Mouse (Mus musculus): Measurements from ENCODE around the gene 1810010H24Rik.
"Not testable (repeated sequence)": the region's sequence is repeated elsewhere in the genome, so short reads cannot be mapped to it uniquely, and the experiment has no call there.

1810010H24Rik gene

DNA sequence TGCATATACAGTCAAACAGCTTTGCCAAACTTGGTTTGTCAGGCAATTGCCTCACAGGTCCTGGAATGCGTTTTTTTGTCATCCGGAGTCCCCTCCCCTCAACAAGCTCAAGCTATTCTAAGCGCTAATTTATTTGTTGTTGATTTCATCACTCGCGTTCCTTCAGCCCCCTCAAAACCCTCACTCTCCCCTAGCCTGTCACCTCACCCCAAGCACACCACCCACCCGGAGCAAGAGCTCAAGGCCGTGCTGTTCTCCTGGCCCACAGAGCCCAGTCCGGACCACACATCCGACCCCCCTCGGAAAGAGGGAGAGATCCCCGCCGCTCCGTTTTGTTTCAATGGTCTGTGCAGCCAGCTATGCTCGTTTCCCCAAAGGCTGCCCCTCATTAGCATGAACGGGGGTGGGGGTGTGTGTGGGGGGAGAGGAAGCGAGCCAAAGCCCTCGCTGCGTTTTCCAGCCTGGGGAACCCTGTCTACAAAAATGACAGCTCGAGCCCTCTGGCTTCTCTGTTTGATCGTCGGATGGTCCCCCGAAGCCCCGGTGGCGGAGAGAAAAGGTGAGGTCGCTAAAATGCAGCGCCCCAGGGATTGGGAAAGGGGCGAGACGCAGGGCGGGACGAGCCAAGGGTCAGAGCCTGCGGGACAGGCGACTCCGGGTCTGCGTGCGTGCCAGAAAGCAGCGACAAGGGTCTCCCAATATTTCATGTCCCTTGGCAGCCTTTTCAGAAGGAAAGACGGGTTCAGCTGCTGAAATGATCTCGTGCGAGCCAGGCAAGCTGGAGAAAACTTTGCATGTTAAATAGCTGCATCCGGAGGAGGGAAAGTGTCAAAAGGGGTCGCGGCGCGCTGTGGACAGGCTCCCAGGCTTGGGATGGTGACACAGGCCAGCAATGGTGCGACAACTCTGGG lies at the start of gene 1810010H24Rik:
1810010H24Rik (plus strand) TSS at position 271 of the 911 bp plus-strand sequence.
- in situ Hi-C loops (cut with MboI, MseI), result no loop called here

DNA sequence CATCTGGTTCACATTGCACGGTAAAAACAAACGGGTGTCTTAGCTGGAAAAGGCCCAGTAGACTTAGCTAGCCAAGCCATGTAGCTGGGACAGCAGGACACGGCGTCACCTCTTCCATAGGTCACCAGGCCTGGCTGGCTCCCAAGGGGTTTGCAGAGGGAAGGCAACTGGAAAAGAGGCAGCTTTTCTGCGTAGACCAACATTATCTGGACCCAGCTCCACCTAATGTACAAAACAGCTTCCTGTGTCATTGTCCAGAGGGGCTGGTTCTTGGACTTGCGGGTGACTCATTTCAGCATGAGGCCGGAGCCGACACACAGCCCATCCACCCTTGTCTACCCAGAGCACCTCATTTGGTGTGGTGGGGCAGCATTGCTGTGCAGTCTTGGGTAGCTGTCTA lies 49.3 kb upstream of the 1810010H24Rik start:
- in situ Hi-C loops (cut with MboI, MseI), result loop anchor here in 1 of 2 experiments (5.0 kb wide), 2 partner anchors 44 to 129 kb away; no protein-coding TSS in a partner anchor

DNA sequence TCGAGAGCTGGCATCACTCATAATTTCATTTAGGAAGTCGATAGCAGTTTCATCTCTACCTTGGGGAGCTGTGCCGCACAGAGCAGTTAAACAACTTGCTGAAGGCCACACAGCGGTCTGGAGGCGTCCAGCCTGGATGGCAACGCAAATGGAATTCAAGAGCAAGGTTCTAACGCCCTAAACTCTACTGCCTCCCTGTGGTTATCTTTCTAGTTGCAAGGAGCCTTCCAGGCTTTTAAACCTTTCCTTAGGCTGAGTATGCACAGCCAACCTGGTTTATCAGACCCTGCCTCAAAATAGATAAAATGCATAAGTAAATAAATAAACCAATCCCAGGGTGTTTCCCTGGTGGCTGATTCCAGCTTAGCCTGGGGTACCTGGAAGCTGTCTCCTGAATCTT lies 45.0 kb upstream of the 1810010H24Rik start:
- in situ Hi-C loops (cut with MboI, MseI), result no loop called here

DNA sequence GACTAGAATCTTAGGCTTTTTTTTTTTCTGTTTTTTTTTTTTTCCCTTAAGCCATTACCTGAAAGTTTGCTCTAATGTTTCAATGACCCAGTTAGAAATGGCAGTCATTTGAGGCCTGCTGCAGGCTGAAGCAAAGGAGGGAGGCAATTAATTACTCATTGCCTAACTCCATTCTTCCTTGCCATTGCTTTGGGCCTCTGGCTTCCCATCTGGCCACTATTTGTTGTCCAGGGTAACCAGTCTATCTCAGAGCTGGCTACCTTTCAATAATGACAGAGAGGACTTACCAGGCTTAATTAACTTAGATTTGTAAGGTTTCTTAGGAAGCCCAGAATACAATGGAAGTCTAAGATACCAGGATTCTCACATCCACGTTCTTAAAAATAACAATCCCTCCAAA lies 43.7 kb upstream of the 1810010H24Rik start:
- in situ Hi-C loops (cut with MboI, MseI), result no loop called here

DNA sequence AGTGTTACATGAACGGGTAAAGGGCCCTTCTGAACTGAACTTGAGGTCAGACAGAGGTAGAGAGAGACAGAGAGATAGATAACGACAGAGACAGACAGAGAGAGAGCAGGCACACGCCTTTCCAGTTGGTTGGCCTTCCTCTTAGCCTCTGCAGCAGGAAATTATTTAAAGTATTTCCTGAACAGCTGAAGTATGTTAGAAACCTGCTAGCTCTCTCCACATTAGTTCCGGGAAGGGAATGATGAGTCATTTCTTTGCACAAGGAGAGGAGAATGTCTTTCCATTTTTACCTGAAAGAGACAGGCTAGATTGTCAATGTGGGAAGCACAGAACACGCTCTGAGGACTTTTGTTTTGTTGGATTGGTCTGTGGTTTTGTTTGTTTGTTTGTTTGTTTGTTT lies 43.1 kb upstream of the 1810010H24Rik start:
- in situ Hi-C loops (cut with MboI, MseI), result no loop called here

DNA sequence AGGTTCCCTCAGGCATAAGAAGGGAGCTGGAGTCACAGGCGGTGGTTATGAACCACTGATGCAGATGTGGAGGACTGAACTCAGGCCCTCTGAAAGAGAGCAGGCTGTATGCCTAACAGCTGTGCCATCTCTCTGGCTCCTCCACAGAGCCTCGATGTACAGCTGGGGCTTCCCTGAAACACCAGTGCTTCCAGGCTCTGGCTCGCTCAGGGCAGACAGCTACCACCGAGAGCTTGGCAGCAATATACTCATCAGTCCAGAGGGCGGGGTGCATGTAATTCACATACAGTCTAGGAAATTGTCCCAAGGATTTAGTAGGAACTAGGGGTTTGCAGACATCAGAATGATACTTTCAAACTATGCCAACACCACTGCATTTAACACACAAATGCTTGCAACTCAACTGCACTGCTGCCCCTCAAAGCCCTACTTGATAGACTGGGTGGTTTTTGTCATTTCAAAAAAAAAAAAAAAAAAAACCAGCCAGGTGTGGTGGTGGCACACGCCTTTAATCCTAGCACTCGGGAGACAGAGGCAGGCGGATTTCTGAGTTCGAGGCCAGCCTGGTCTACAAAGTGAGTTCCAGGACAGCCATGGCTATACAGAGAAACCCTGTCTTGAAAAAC lies 39.4 kb upstream of the 1810010H24Rik start:
- in situ Hi-C loops (cut with MboI, MseI), result not testable (repeated sequence)

DNA sequence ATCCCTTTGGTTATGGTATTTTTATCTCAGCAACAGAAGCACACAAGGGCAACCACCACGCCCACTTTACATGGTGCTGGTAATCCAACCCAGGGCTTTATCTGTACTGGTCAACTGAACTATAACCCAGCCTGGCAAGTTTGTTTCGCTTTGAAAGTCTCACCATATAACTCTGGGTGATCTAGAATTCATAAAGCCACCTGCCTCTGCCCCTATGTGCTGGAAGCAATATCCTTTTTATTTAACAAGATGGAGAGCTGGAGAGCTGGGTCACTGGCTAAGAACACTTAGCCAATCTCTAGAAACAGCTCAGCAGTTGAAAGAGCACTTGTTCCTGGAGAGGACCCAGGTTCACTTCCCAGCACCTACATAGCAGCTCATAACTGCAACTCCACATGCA lies 38.1 kb upstream of the 1810010H24Rik start:
- in situ Hi-C loops (cut with MboI, MseI), result no loop called here

DNA sequence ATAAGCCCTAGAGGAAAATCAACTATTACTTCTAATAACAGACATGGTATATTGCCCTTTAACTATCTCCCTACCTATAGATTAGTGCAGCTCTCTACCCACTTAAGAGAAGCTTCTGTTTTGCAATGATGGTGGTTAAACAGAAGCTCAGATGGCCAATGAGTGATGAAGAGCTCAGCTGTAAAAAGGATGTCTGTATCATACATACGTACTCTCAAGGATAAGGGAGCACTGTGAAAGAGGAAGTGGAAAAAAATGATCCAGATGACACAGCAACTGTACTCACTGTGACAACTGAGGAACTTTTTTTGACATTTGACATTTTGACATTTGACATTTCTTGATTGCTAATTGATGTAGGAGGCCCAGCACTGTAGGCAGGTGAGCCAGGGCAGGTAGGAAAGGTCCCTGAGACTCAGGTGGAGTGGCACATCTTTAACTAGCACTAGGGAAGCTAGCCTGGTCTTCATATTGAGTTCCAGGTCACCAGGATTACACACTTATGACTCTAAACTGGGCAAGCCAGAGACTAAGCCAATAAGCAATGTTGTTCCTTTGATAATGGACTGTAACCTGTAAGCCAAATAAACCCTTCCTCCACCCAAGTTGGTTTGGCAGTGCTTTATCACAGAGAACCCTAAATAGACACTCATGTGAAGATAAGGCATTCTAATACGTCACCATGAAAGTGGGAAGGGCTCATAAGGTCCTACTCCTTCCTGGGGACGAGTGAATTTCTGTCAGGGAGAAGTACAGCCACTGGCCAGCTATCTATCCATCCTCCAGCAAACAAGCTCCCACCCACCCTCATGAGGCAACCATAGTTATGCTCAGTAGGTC lies 31.0 kb upstream of the 1810010H24Rik start:
- in situ Hi-C loops (cut with MboI, MseI), result no loop called here

DNA sequence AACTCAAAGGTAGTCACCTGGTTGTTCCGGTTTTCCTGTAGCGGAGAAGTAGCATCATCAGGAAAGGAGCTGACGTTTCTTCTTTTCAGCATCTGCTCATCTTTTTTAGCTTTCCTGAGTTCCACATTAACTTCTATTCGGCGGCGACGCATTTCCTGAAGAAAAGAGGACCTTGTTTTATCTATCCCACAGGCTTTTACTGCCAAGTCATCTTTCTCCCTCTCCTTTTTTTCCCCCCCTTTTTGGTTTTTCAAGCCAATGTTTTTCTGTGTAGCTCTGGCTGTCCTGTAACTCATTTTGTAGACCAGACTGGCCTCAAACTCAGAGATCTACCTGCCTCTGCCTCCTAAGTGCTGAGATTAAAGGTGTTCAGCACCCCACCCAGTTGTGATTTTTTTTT lies 29.0 kb upstream of the 1810010H24Rik start:
- in situ Hi-C loops (cut with MboI, MseI), result not testable (repeated sequence)

DNA sequence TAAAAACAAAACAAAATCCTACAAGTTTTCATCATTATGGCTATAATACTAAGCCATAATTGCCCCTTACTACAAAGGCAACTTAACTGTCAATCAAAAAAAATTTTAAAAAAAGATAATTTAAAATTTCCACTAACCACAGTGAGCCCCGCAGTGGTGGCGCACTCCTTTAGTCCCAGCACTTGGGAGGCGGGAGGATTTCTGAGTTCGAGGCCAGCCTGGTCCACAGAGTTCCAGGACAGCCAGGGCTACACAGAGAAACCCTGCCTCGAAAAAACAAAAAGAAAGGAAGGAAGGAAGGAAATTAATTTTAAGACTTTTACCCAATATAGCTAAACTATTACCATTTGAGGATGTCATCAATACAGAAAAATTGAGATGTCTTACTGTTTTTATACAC lies 27.5 kb upstream of the 1810010H24Rik start:
- in situ Hi-C loops (cut with MboI, MseI), result no loop called here

DNA sequence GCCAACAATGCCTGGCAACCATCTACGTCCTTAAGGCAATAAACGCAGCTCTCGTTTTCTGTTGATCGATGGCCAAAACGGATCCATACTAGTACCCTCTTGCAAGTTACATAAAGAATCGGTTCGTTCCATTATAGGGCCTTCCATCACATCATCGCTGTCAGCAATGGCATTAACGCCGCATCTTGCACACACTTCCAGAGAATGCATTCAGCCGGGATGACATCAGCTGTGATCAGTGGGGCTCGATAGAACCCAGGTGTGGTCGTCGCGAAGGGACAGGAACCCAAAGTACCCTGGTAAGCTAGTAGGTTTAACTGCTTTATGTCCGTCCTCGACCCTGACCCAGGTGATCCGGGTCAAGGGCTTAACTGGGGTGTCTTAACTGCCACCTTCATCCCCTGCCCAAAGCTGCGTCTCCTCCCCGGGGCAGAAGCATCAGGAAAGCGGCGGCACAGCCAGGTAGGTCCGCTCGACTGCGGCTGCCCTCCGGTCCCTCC lies 26.8 kb upstream of the 1810010H24Rik start:
- in situ Hi-C loops (cut with MboI, MseI), result no loop called here

DNA sequence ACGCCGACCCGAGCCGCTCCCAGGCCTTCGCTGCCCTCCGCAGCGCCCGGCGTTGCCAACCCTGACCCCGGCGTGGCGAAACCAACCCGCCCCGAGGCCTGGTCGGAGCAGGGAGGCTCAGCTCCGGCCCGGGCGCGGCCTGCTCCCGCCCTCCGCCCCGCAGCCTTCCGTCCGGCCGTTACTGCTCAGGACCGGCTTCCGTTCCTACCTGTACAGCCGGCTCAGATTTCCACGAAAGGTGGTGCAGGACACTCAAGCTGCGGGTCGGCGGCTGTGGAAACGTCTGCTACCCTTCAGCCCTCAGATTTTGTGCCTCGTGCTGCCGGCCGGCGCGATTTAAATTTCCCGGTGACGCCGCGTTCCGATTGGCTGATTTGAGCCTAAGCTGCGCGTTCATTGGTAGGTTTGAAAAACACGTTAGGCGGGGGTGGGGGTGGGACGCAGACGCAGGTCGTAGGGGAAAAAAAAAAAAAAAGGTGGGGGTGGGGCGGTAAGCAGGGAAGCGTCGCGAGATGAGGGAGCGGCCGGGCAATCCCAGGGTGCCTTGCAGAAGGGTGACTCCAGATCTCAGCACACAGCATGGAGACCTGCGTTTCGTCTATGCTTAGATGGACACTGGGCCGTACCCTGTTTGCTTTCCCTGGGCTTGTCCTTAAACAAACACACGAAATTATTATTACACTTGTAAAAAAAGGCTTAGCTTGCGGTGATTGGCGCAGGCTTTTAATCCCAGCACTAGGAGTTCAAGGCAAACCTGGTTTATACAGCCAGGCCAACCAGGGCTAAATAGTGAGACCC lies 26.1 kb upstream of the 1810010H24Rik start, which contains the start of gene Kpna2:
Kpna2 (minus strand) TSS at position 391 of the 798 bp plus-strand sequence.
- in situ Hi-C loops (cut with MboI, MseI), result no loop called here

DNA sequence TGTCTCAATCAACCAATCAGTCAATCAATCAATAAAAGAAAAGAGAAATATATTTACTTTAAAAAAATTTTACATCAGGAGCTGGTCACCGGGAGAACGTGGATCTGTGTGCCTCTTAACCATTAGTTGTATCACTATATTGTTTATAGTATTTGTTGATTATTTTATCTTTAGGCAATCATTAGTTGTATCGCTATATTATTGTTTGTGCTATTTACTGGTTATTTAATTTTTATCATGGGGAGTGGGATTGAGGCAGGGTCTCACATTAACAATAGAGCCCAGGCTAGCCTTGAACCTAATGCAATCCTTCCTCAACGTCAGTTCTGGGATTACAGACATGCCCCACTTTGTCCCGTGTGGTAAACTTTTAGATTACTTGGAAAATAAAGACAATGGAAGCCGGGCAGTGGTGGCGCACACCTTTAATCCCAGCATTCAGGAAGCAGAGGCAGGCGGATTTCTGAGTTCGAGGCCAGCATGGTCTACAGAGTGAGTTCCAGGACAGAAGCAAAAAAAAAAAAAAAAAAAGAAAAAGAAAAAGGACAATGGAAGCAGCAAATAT lies 25.4 kb upstream of the 1810010H24Rik start:
- in situ Hi-C loops (cut with MboI, MseI), result no loop called here

DNA sequence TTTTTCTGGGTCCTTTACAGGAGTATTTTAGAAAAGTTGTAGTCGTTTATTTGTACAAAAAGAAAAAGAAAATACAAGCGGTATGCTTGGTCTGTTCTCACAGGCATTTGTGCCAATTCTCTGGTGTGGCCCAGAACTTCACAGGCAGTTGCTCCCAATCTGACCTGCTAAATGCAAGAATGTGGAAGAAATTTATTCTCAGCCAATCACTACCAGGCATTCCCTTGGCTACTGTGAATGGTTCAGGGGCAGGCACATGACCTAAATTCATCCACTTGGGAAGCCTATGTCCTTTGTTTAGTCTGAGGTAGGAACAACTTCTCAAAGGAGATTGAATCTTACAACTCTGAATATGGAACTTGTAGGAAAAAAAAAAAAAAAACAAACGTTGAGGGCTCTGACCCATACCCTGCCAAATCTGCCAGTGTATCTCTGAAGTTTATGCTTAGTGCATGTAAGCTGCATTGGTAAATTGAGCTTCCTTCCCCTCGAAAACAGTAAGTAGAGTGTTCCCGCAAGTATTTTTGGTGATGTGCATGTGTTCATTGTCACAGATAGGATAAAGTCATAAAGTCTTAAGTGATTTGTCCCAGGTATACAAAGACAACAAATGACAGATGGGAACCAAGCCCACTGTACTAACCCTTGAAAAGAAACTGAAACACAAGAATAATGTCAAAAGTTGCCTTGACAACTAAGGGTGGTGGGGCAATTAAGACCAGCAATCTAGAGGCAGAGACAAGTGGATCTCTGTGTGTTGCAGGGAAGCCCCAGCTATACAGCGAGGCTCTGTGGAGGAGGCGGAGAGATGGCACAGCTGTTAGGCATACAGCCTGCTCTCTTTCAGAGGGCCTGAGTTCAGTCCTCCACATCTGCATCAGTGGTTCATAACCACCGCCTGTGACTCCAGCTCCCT lies 23.5 kb upstream of the 1810010H24Rik start:
- in situ Hi-C loops (cut with MboI, MseI), result no loop called here

DNA sequence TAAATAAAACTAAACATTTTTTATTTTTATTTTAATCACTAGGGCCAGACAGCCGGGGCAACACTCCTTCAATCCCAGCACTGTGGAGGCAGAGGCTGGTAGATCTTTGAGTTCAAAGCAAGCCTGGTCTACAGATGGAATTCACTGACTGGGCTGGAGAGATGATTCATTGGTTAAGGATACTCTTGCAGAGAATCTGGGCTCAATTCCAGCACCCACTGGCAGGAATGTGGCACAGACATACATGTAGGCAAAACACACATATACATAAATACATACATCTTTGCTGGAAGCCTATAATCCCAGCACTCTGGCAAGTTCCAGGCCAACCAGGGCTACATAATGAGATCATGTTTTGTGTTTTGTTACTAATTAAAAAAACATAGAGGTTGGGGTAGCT lies 19.9 kb upstream of the 1810010H24Rik start:
- in situ Hi-C loops (cut with MboI, MseI), result no loop called here

DNA sequence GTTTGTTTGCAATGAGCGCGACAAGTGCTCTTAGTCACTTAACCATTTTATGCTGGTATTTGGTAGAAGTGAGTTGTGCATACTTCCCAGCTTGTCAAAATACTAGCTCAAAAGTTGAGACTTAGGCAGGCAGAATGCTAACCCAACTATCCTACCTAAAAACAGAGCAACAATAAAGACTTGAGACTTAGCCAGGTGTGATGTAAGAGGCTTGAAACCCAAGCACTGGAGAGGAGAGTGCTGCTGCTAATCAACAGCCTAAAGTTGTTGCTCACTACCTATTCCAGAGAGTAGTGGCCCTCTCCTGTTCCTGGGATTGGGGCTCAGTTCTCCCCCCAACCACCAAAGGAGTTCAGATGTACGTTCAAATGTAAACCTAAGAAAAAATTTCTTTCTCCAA lies 15.0 kb upstream of the 1810010H24Rik start:
- in situ Hi-C loops (cut with MboI, MseI), result no loop called here

DNA sequence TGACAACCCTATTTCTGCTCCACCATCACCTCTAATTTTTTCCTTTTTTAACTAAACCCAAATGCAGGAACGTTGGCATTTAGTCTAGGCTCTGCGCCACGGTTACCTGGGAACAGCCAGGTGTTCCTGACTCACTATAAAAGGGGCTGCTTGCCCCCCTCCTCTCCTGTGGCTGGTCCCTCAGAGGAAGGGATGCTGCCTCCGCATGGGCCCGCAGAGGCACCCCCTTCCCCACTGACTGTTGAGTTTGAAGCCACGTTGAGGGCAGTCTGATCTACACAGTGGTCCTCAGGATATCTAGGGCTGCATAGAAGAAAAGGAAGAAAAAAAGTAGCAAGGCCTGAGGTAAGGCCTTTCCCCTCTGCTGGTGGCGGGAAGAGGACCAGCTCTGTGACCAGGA lies 14.3 kb upstream of the 1810010H24Rik start:
- in situ Hi-C loops (cut with MboI, MseI), result no loop called here

DNA sequence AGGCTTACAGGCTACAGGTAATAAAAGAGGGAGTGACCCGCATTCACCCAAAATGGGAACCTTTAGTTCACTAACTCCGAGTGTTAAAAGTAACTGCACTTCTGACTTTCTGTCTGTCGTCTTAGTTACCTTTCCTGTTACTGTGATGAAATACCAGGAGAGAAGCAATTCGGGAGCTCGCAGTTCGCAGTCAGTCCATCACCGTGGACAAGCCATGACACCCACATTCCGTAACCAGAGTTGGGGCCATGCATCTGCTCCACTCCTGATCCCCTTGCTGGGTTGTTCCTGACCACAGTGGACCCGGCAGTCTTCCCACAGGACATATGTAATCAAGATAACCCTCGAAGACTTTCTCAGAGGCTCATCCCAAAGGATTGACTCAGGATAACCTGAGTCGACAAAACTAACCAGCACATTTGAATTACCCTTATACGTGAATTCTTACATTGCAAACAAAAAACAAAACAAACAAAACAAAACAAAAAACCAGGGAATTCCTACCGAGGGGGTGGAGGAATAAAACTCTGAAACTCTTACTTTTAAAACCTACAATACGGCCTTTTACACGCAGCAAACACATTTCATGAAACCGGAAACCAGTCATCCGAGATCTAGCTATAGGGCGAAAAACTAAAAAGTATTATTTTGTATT lies 13.7 kb upstream of the 1810010H24Rik start:
- in situ Hi-C loops (cut with MboI, MseI), result no loop called here

Measured in T-helper 17 cell (primary cell).